Mouse (Mus musculus) cerebellum, adult 9-10 months (tissue): ENCODE data around the gene Hist1h4d.

ENCODE experiments used
- DNase-seq: peaks from one replicate; pipeline ENCODE4 v3.0.0; 2022

Hist1h4d gene

DNA sequence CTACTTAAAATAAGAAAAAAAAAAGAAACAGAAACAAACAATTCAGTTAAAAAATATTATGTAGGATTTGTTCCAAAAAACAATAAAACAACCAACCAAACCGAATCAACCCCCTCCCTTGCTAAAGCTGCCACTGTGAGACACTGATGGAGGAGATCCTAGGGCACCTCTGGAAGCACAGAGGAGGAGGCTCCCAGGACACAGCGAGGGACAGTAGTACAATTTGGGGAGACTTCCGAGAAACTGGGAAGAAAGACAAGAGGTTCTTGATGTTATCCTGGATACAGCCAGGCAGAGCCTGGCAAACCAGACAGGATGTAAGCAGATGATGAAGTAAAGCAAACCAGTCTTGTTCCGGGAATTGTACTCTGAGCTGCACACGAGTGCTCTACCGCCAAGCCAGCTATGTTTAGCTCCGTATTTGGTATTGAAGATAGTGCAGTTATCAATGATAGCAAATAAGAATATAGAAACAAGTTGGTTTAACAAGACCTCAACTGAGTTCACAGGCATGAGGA is 21.8 kb downstream of the Hist1h4d start:
- DNase-seq: no peak

DNA sequence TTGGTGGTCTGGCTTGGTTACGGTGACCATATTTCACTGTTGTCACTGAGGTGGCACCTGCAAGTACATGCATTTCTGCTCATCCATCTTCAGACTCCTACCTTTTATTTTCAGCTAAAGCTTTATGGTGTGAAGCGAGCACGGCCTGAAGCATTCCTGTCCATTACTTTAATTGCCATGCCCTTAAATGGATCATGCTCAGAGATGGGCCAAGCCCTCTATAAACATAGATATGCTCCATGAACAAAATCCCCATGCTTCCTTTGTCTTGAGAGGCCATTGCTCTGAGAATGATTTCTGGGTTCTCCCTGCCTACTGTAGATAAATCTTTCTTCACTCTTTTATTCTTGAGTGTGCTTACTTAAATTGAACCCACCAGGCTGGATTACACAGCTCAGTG is 23.1 kb downstream of the Hist1h4d start:
- DNase-seq: no peak

DNA sequence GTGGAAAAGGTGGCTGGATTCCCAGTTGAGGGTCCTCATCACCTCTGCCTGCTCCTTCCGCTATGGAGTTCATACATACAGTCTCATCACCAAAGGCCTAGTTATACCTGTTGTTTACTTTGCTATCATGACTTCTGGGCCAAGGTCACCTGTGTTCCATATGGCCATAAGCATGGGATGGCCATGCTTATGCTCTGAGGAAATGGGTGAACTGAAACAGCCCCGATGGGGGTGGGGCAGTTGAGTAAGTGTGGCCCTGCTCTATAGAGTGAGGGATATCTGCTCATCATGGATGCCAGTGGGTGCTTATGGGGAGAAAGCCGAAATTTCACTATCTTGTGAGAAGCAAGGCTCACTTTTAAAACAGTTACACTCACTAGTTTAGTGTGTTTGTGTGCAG is 23.7 kb downstream of the Hist1h4d start:
- DNase-seq: no peak

DNA sequence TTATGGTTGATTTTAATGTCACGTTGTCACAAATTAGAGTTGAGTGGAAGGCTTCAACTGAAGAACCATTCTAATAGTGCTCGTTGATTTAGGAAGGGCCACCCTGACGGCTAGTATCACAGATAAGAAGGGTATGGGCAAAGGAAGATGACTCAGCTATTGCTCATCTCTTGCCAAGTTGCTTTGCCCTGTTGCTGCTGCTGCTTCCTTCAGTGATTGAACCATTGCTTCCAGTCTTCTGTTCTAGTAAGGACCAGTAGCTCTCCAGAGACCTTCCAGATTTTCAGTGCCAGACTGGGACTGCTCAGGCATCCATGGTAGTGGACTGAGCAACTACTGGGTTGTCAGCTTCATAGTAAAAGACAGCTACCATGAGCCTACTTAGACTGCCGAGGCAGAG is 27.8 kb downstream of the Hist1h4d start:
- no peak for DNase-seq

DNA sequence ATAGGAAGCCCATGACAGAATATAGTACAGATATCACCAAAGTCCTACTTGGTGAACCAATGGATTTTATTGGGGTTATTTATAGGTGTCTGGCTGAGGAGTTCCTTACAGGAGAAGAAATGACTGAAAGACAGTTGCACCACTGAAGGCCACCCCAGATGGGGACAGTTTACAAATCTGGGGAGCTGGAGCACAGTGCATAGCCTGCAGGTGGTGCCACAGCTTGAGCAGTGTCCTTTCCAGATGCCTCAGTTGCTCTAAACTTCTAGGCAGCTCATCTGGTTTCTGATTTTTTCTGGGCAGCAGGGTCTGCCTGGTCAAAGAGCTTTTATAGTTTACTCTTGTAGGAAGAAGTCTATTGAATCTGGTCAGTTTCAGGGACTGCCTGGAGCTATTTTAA is 28.4 kb downstream of the Hist1h4d start:
- no peak for DNase-seq

DNA sequence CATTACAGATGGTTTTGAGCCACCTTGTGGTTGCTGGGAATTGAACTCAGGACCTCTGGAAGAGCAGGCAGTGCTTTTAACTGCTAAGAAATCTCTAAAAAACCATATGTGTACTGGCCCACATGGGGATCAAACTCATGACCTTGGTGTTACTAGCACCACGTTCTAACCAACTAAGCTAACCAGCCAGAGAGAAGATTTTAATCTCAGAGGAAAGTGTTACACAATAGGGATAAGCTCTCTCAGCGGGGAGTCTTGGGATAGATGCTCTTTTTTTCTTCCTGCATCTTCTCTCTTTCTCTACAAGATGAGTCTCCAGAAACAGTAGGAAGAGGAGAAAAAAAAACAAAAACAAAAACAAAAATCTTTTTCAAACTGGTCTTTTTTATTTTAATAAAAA is 29.0 kb downstream of the Hist1h4d start:
- no peak for DNase-seq

- no peak for DNase-seq
Observed at GRCm38 (mm10) chr13:23611638-23612037, 30.2 kb downstream of the Hist1h4d start.

DNA sequence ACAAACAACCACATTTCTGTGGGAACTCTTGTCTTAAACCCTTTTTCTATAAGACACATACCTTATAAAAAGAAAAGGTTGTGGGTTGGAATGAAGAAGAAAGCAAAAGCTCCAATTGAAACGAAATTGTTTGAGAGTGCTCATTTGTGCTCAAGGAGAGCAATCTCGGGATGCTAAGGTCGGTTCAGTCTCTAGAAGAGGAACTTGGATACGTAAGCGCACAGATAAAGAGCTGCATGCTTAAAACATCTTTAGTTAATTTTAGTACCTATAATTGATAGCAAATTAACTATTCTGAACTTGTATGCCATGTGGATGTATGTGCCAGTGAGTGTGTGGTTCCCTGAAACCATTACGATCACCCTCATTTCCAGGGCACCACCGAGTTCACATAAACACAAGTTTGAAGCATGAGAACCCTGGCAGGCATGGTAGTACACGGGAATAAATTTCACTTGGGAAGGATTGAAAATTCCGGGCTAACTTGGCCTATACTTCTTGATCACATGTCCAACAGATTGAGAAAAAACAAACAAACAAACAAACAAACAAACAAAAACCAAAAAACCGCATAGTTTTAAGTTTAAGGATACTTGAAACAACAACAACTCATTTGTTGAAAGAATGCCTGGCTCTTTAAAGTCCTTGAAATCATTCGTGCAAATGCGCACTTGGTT is 38.8 kb downstream of the Hist1h4d start:
- DNase-seq: no peak

- peak; percentile 95 for DNase-seq
Observed at GRCm38 (mm10) chr13:23620733-23621531, 39.5 kb downstream of the Hist1h4d start, which contains the start of gene Hist1h2be. Hist1h2be (minus strand) TSS chr13:23621124.

DNA sequence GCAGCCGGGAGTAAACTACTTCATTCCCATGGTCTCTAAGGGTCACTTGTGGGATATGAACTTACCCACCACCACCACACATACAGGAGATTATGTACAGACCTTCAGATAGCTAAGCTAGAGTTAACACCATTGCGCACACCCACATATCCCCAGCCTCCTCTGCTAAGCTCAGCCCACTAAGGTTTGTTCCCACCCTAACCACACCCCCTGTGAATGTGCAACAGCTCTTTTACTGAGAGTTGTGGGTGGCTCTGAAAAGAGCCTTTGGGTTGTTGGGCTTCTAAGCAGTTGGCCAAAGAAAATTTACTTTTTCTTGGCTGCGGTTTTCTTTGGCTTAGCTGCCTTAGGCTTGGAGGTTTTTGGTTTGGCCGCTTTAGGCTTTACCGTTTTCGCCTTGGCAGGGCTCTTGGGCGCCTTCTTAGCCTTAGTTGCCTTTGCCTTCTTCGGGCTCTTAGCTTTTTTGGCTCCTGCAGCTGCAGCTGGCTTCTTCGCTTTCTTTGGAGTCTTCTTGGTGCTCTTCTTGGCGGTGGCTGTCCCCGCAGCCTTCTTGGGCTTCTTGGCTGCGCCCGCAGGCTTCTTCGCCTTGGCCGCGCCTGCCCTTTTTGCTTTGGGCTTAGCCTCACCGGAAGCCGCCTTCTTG is 40.3 kb downstream of the Hist1h4d start:
- DNase-seq: peak; percentile 79

DNA sequence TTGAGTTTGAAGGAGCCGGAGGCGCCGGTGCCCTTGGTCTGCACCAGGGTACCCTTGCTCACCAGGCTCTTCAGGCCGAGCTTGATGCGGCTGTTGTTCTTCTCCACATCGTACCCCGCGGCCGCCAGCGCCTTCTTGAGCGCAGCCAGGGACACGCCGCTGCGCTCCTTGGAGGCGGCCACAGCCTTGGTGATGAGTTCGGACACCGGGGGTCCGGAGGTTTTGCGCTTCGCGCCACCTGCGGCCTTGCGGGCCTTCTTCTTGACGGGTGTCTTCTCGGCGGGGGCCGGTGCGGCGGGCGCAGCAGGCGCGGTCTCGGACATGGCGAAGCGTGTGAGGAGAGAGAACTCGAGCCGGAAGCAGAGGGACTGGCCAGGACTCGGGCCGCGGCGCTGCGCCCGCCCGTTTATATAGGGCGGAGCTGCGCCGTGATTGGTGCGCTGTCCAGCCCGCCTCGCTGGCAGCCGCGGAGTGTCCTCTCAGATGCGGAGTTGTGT is 40.8 kb downstream of the Hist1h4d start, which contains the start of gene Hist1h1e:
Gene Hist1h1e (minus strand): TSS at position 384 of the 497 bp plus-strand sequence.
- peak; percentile 88 for DNase-seq

- peak; percentile 67 for DNase-seq
Observed at GRCm38 (mm10) chr13:23622861-23623450, 41.6 kb downstream of the Hist1h4d start.

DNA sequence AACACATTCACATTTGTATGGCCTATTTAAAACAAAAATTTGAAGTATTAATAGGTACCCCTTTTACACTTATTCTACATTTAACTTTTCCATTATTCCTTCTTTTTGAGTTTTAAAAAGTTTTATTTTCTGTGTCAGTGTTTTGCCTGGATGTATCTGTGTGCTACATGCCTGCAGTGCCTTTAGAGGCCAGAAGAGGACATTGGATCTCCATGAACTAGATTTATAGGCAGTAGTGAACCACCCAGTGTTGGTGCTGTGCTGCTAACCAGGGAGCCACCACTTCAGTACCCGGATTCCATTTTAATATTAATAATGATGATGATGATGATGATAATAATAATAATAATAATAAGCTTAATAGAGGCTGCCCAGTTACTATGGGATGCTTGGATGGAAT is 49.3 kb downstream of the Hist1h4d start:
- DNase-seq: no peak
